Mouse (Mus musculus): ENCODE data around the gene Ell2. TPM values are rescaled to one million over a fixed set of nuclear protein-coding genes. Genes with fewer than 3 reads are reported as not detected.
"Not testable (repeated sequence)": the region's sequence is repeated elsewhere in the genome, so short reads cannot be mapped to it uniquely, and the experiment has no call there.

The Ell2 gene
- 3.9 and 8.1 TPM in 2 replicates for polyA plus RNA-seq (2016; fragmentation: Nextera tagmentation; extraction: Ambion mirVana)

- 92% methylated on average over 1 of the region's 1 CpGs for WGBS
- Histone ChIP-seq H3K4me3 (peak within 1 kb of the TSS; percentile 79), H3K9me3 (no peaks in the 10 kb centered on the region), H3K36me3 (no peaks in the 10 kb centered on the region), H3K4me1 (replicated peaks) (peaks cover 22% of the 10 kb centered on the region), H3K27ac (peak within 1 kb of the TSS; percentile 89), H3K27me3 (ENCODE audit: insufficient read depth, poor library complexity, severe bottlenecking) (peaks cover 15% of the 10 kb centered on the region)
- no peak for DNase-seq (ENCODE audit: low spot score)
Measured at GRCm38 (mm10) chr13:75706457-75706856, at the start of gene Ell2. Gene Ell2 (plus strand): TSS chr13:75706757.

- Histone ChIP-seq H3K4me3 (no peak overlapping the region), H3K27me3 (ENCODE audit: insufficient read depth, poor library complexity, severe bottlenecking) (no peaks in the 10 kb centered on the region), H3K9me3 (no peaks in the 10 kb centered on the region), H3K27ac (no peak overlapping the region), H3K36me3 (no peaks in the 10 kb centered on the region), H3K4me1 (replicated peaks) (no peaks in the 10 kb centered on the region)
- 23% methylated on average over 3 of the region's 3 CpGs for WGBS
- no peak for DNase-seq (ENCODE audit: low spot score)
Measured at GRCm38 (mm10) chr13:75685438-75685837, 21.1 kb upstream of the Ell2 start.

GRCm38 (mm10) chr13:75686995-75687394 lies 19.6 kb upstream of the Ell2 start:
- Histone ChIP-seq H3K9me3 (no peaks in the 10 kb centered on the region), H3K27me3 (ENCODE audit: insufficient read depth, poor library complexity, severe bottlenecking) (no peaks in the 10 kb centered on the region), H3K4me1 (replicated peaks) (no peaks in the 10 kb centered on the region), H3K36me3 (no peaks in the 10 kb centered on the region), H3K27ac (no peak overlapping the region), H3K4me3 (no peak overlapping the region)
- WGBS: 83% methylated on average over 4 of the region's 4 CpGs
- DNase-seq (ENCODE audit: low spot score): no peak

GRCm38 (mm10) chr13:75691625-75692024 lies 14.9 kb upstream of the Ell2 start:
- no peak overlapping the region for H3K4me3 ChIP-seq
- H3K27ac ChIP-seq: no peak overlapping the region
- H3K9me3 ChIP-seq: no peaks in the 10 kb centered on the region
- no peak for DNase-seq (ENCODE audit: low spot score)
- no peaks in the 10 kb centered on the region for H3K27me3 ChIP-seq (ENCODE audit: insufficient read depth, poor library complexity, severe bottlenecking)
- H3K4me1 ChIP-seq (replicated peaks): no peaks in the 10 kb centered on the region
- H3K36me3 ChIP-seq: no peaks in the 10 kb centered on the region

GRCm38 (mm10) chr13:75693081-75693480 lies 13.5 kb upstream of the Ell2 start:
- DNase-seq (ENCODE audit: low spot score): no peak
- Histone ChIP-seq H3K27ac (no peak overlapping the region), H3K4me3 (no peak overlapping the region), H3K9me3 (no peaks in the 10 kb centered on the region), H3K4me1 (replicated peaks) (no peaks in the 10 kb centered on the region), H3K36me3 (no peaks in the 10 kb centered on the region), H3K27me3 (ENCODE audit: insufficient read depth, poor library complexity, severe bottlenecking) (no peaks in the 10 kb centered on the region)

GRCm38 (mm10) chr13:75702814-75703213 lies 3.7 kb upstream of the Ell2 start:
- Histone ChIP-seq H3K27ac (no peak overlapping the region), H3K4me3 (no peak overlapping the region), H3K4me1 (replicated peaks) (0 out of 2 replicates have a peak, but pooled peaks cover 2% of the 10 kb centered on the region), H3K27me3 (ENCODE audit: insufficient read depth, poor library complexity, severe bottlenecking) (no peaks in the 10 kb centered on the region), H3K36me3 (no peaks in the 10 kb centered on the region), H3K9me3 (no peaks in the 10 kb centered on the region)
- 55% methylated on average over 5 of the region's 5 CpGs for WGBS
- no peak for DNase-seq (ENCODE audit: low spot score)

GRCm38 (mm10) chr13:75706882-75707816 lies 592 bp downstream of the Ell2 start:
- peak overlapping the region; percentile 89 for H3K27ac ChIP-seq
- H3K36me3 ChIP-seq: no peaks in the 10 kb centered on the region
- H3K4me3 ChIP-seq: peak overlapping the region; percentile 79
- 7% methylated on average over 64 of the region's 64 CpGs for WGBS
- peaks cover 15% of the 10 kb centered on the region for H3K27me3 ChIP-seq (ENCODE audit: insufficient read depth, poor library complexity, severe bottlenecking)
- H3K9me3 ChIP-seq: no peaks in the 10 kb centered on the region
- H3K4me1 ChIP-seq (replicated peaks): peaks cover 22% of the 10 kb centered on the region
- peak; percentile 93 for DNase-seq (ENCODE audit: low spot score)

- H3K4me1 ChIP-seq (replicated peaks): peaks cover 22% of the 10 kb centered on the region
- H3K9me3 ChIP-seq: no peaks in the 10 kb centered on the region
- peak; percentile 58 for DNase-seq (ENCODE audit: low spot score)
- H3K27me3 ChIP-seq (ENCODE audit: insufficient read depth, poor library complexity, severe bottlenecking): peaks cover 15% of the 10 kb centered on the region
- under 1% methylated on average over 83 of the region's 83 CpGs for WGBS
- H3K27ac ChIP-seq: peak overlapping the region; percentile 89
- H3K36me3 ChIP-seq: no peaks in the 10 kb centered on the region
- H3K4me3 ChIP-seq: peak overlapping the region; percentile 79
Measured at GRCm38 (mm10) chr13:75707821-75708636, 1.5 kb downstream of the Ell2 start.

GRCm38 (mm10) chr13:75708637-75709002 lies 2.1 kb downstream of the Ell2 start:
- 15% methylated on average over 8 of the region's 8 CpGs for WGBS
- no peak for DNase-seq (ENCODE audit: low spot score)
- no peaks in the 10 kb centered on the region for H3K9me3 ChIP-seq
- no peaks in the 10 kb centered on the region for H3K36me3 ChIP-seq
- peaks cover 15% of the 10 kb centered on the region for H3K27me3 ChIP-seq (ENCODE audit: insufficient read depth, poor library complexity, severe bottlenecking)
- H3K4me3 ChIP-seq: peak overlapping the region; percentile 79
- H3K4me1 ChIP-seq (replicated peaks): peaks cover 22% of the 10 kb centered on the region
- H3K27ac ChIP-seq: peak overlapping the region; percentile 89

GRCm38 (mm10) chr13:75709026-75709778 lies 2.6 kb downstream of the Ell2 start:
- no peak for DNase-seq (ENCODE audit: low spot score)
- H3K4me1 ChIP-seq (replicated peaks): peaks cover 22% of the 10 kb centered on the region
- H3K4me3 ChIP-seq: peak overlapping the region; percentile 79
- 56% methylated on average over 4 of the region's 4 CpGs for WGBS
- H3K27ac ChIP-seq: no peak overlapping the region
- H3K36me3 ChIP-seq: no peaks in the 10 kb centered on the region
- H3K27me3 ChIP-seq (ENCODE audit: insufficient read depth, poor library complexity, severe bottlenecking): peaks cover 15% of the 10 kb centered on the region
- H3K9me3 ChIP-seq: no peaks in the 10 kb centered on the region

- peaks cover 15% of the 10 kb centered on the region for H3K27me3 ChIP-seq (ENCODE audit: insufficient read depth, poor library complexity, severe bottlenecking)
Measured at GRCm38 (mm10) chr13:75710152-75710551, 3.6 kb downstream of the Ell2 start.

GRCm38 (mm10) chr13:75711517-75711916 lies 5.0 kb downstream of the Ell2 start:
- 92% methylated on average over 4 of the region's 4 CpGs for WGBS
- not testable (repeated sequence) for H3K4me3 ChIP-seq; H3K9me3 ChIP-seq; H3K27ac ChIP-seq; H3K36me3 ChIP-seq; DNase-seq (ENCODE audit: low spot score)
- peaks cover 15% of the 10 kb centered on the region for H3K27me3 ChIP-seq (ENCODE audit: insufficient read depth, poor library complexity, severe bottlenecking)
- H3K4me1 ChIP-seq (replicated peaks): peaks cover 22% of the 10 kb centered on the region

More at GRCm38 (mm10) chr13:75710152-75710551, 3.6 kb downstream of the Ell2 start:
- WGBS: 69% methylated on average over 6 of the region's 6 CpGs
- Histone ChIP-seq H3K36me3 (no peaks in the 10 kb centered on the region), H3K4me3 (0 out of 2 replicates have a peak overlapping the region, but pooled peaks have one; percentile 79), H3K9me3 (no peaks in the 10 kb centered on the region), H3K27ac (no peak overlapping the region), H3K4me1 (replicated peaks) (peaks cover 22% of the 10 kb centered on the region)
- DNase-seq (ENCODE audit: low spot score): no peak

Data from hindbrain, embryonic 10.5 days (tissue).